ENCODE assay signal across 16 mouse cellular contexts in the genomic region with DNA sequence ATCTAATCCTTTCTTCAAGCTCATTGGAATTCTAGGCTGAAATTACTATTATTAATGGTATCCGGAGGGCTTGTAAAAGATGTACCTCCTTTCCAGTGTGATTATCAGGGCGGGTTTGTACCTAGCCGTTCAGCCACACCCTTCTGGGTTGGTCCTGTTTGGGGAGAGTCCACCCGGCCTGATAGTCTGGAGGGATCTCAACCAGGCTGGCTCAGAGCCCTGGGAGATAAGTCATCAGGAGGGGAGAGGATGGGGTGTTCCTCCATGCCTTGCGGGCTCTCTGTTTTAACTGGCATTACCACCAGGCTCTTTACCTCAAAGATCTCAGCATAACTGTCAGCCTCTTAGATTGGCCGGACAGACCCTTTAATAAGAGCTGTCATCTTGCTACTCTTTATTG. TPM values are rescaled to one million over a fixed set of nuclear protein-coding genes. Genes with fewer than 3 reads are reported as not detected.
DNase-seq lines count a peak whose midpoint lies in the region; TF ChIP-seq lines count a peak whose summit lies in the region.
"Had no signal": no experiment of that assay in that cellular context is flagged by ENCODE, and none has a peak within 500 bp of the region (broad histone marks: within the 10 kb centered on the region; RNA-seq: fewer than 3 reads in every experiment).

No protein-coding gene starts in this region.

- DNase-seq in kidney, postnatal 10 days = peak; percentile 2
- DNase-seq in kidney, adult 2 months = no peak
- peak; percentile 80 for DNase-seq in c-Kit-positive CD71-positive TER-119-negative erythroid progenitor cells, embryonic 14.5 days (ENCODE audit: low read depth)
- peak; percentile 90 for DNase-seq in liver
- peak; percentile 49 to 56 for DNase-seq in spleen, postnatal 10 days (ENCODE audit: low spot score in 2 of 2)
- no peak for DNase-seq in adrenal gland, adult (ENCODE audit: inconsistent age in 2 of 2, low spot score in 1 of 2)
- no peak for DNase-seq in gastrocnemius, adult 8-10 months (ENCODE audit: low spot score in 2 of 2)
- DNase-seq: adrenal gland, adult 2 months; kidney, postnatal 36 days; thymus, adult 2 months had no signal

- no peak overlapping the region for H3K27ac ChIP-seq in kidney, adult 2 months (ENCODE audit: insufficient read depth, low read depth, low read length)
- H3K27ac ChIP-seq: left cerebral cortex, adult 2 months; limb, embryonic 13.5 days had no signal

- H3K36me3 ChIP-seq in kidney, adult 2 months (ENCODE audit: control insufficient read depth, insufficient read depth, low read length) = no peaks in the 10 kb centered on the region
- H3K36me3 ChIP-seq: limb, embryonic 13.5 days had no signal

- TF ChIP-seq CTCF in kidney, adult 2 months (conservative IDR thresholded peaks at IDR 0.05; ENCODE audit: insufficient read depth, insufficient read length, low read depth, low read length) = no peak

- H3K27me3 ChIP-seq in kidney, adult 2 months (replicated peaks; ENCODE audit: control insufficient read depth, insufficient read depth, low read length) = no peaks in the 10 kb centered on the region
- H3K27me3 ChIP-seq: limb, embryonic 13.5 days; Patski had no signal

- 93% methylated on average over 6 of the region's 6 CpGs for WGBS in kidney, adult 2 months

- H3K4me1 ChIP-seq in kidney, adult 2 months (ENCODE audit: control insufficient read depth, insufficient read depth, low read length) = no peaks in the 10 kb centered on the region
- H3K4me1 ChIP-seq: limb, embryonic 13.5 days had no signal

- H3K4me3 ChIP-seq in kidney, adult 2 months (ENCODE audit: insufficient read depth, low read depth, low read length) = no peak overlapping the region
- H3K4me3 ChIP-seq: left cerebral cortex, adult 2 months; limb, embryonic 13.5 days had no signal

- no peak for TF ChIP-seq POLR2A in kidney, adult 2 months (IDR thresholded peaks at IDR 0.05; ENCODE audit: low read depth, low read length)

RNA-seq across cellular contexts. Expression of a gene that starts 13.2 kb away (rescaled TPM):
- polyA plus RNA-seq in kidney, adult 2 months (2012; rRNA removed) = not detected in 2 replicates
- not detected for total RNA-seq in gastrocnemius, adult 8-10 months (2022)
- total RNA-seq: adrenal gland, adult 2 months; hematopoietic stem cell, adult 5-6 weeks; left cerebral cortex, adult 2 months had no signal
- polyA plus RNA-seq: adrenal gland, adult 2 months; gonadal fat pad, adult 2 months; inflammation-experienced regulatory T-cells, adult 6 months; limb, embryonic 13.5 days; Patski; thymus, adult 2 months had no signal

RNA-seq across cellular contexts. Expression of a gene that starts 29.6 kb away (rescaled TPM):
- polyA plus RNA-seq in kidney, adult 2 months (2012; rRNA removed) = not detected in 2 replicates
- 1 to 10 TPM in 2 of 4 experiments, not detected in 2; 1.1 to 2.2 TPM for total RNA-seq in gastrocnemius, adult 8-10 months (2022)
- total RNA-seq: adrenal gland, adult 2 months; left cerebral cortex, adult 2 months had no signal
- polyA plus RNA-seq: adrenal gland, adult 2 months; gonadal fat pad, adult 2 months; inflammation-experienced regulatory T-cells, adult 6 months; limb, embryonic 13.5 days; Patski had no signal

RNA-seq across cellular contexts. Expression of a gene that starts 50.9 kb away (rescaled TPM):
- polyA plus RNA-seq in kidney, adult 2 months (2012; rRNA removed) = 32.7 and 39.9 TPM in 2 replicates
- total RNA-seq in gastrocnemius, adult 8-10 months (2022) = 10 to 100 TPM; 35.0 to 54.8 (median 44.8) TPM

RNA-seq across cellular contexts. Expression of a gene that starts 50.9 kb away (rescaled TPM):
- polyA plus RNA-seq in kidney, adult 2 months (2012; rRNA removed) = not detected in 2 replicates
- not detected for total RNA-seq in gastrocnemius, adult 8-10 months (2022)
- total RNA-seq: adrenal gland, adult 2 months; hematopoietic stem cell, adult 5-6 weeks; left cerebral cortex, adult 2 months had no signal
- polyA plus RNA-seq: adrenal gland, adult 2 months; gonadal fat pad, adult 2 months; limb, embryonic 13.5 days; Patski; thymus, adult 2 months had no signal

Comparison
In these comparisons a context has a peak if more than half of its experiments do, and no peak if none do; other contexts are left out.
1. DNase-seq: peak in kidney, postnatal 10 days (single experiment), c-Kit-positive CD71-positive TER-119-negative erythroid progenitor cells, embryonic 14.5 days (single experiment), liver (single experiment) and spleen, postnatal 10 days (2 of 2); none in kidney, adult 2 months (single experiment), adrenal gland, adult (0 of 2) and gastrocnemius, adult 8-10 months (0 of 2).